Mouse (Mus musculus) adrenal gland, postnatal 0 days (tissue): ENCODE data around the gene Spag6l. TPM values are rescaled to one million over a fixed set of nuclear protein-coding genes. Genes with fewer than 3 reads are reported as not detected.

Experiments
- polyA plus RNA-seq: library from polyadenylated mRNA; unstranded; fragments of >200 nt; fragmentation: Nextera tagmentation; extraction: Ambion mirVana; gene quantifications from 2 replicates; pipeline ENCODE4 v1.2.1, GENCODE M21; 2015

Gene Spag6l
- polyA plus RNA-seq: 0.32 and 0.40 TPM in 2 replicates

GRCm38 (mm10) chr16:16828757-16829615 is at the start of gene Spag6l:
TSS of gene Spag6l (minus strand) at chr16:16829456.

GRCm38 (mm10) chr16:16870617-16871331 is 41.5 kb upstream of the Spag6l start, which contains the start of the genes Top3b and Vpreb1:
TSS of gene Top3b (plus strand) at chr16:16870736.
TSS of gene Vpreb1 (minus strand) at chr16:16870843.

GRCm38 (mm10) chr16:16863978-16864377 is 34.7 kb upstream of the Spag6l start, which contains the start of gene Igll1:
TSS of gene Igll1 (minus strand) at chr16:16863985.

Other genes with a start within 250 kb of the Spag6l start
- gene Fgd4, start 228.9 kb downstream of the Spag6l start, polyA plus RNA-seq: 4.5 and 7.4 TPM in 2 replicates
- not detected in 2 replicates for gene Olfr19, start 153.1 kb downstream of the Spag6l start, polyA plus RNA-seq
- gene Igll1, start 34.5 kb upstream of the Spag6l start, polyA plus RNA-seq: 0.95 and 1.4 TPM in 2 replicates
- gene Top3b, start 41.3 kb upstream of the Spag6l start, polyA plus RNA-seq: 28.4 and 47.1 TPM in 2 replicates
- gene Vpreb1, start 41.4 kb upstream of the Spag6l start, polyA plus RNA-seq: 1.8 TPM in 2 replicates
- gene Ppm1f, start 67.0 kb upstream of the Spag6l start, polyA plus RNA-seq: 11.7 and 15.3 TPM in 2 replicates
- gene Mapk1, start 153.9 kb upstream of the Spag6l start, polyA plus RNA-seq: 101 and 153 TPM in 2 replicates
- gene Ypel1, start 240.2 kb upstream of the Spag6l start, polyA plus RNA-seq: 24.9 and 33.5 TPM in 2 replicates